Mouse (Mus musculus) 416B (cell line): ENCODE measurements around the gene Lbhd1.

Experiments used
- DNase-seq: peaks from one replicate; pipeline ENCODE4 v3.0.0; 2011; ENCODE audit warnings: low read depth

The Lbhd1 gene

GRCm38 (mm10) chr19:8911810-8912209 is 28.3 kb downstream of the Lbhd1 start:
- DNase-seq: no peak

- DNase-seq: no peak
Measured at GRCm38 (mm10) chr19:8914212-8914611, 30.7 kb downstream of the Lbhd1 start.

- no peak for DNase-seq
Measured at GRCm38 (mm10) chr19:8919000-8919399, 35.5 kb downstream of the Lbhd1 start.

- DNase-seq: no peak
Measured at GRCm38 (mm10) chr19:8919684-8920072, 36.1 kb downstream of the Lbhd1 start.

GRCm38 (mm10) chr19:8920073-8920736 is 36.7 kb downstream of the Lbhd1 start, which contains the start of gene B3gat3:
TSS of gene B3gat3 (plus strand) at chr19:8920374.
- peak; percentile 95 for DNase-seq

GRCm38 (mm10) chr19:8920836-8921291 is 37.3 kb downstream of the Lbhd1 start:
- DNase-seq: peak; percentile 87

- DNase-seq: no peak
Measured at GRCm38 (mm10) chr19:8921741-8922140, 38.2 kb downstream of the Lbhd1 start.

GRCm38 (mm10) chr19:8926766-8927165 is 43.2 kb downstream of the Lbhd1 start:
- DNase-seq: no peak

- DNase-seq: no peak
Measured at GRCm38 (mm10) chr19:8927891-8928525, 44.5 kb downstream of the Lbhd1 start.

- DNase-seq: no peak
Measured at GRCm38 (mm10) chr19:8928689-8929223, 45.2 kb downstream of the Lbhd1 start.

GRCm38 (mm10) chr19:8929224-8930088 is 45.9 kb downstream of the Lbhd1 start, which contains the start of the genes Rom1 and Eml3:
TSS of gene Rom1 (minus strand) at chr19:8929356.
TSS of gene Eml3 (plus strand) at chr19:8929552.
- DNase-seq: peak; percentile 93

- DNase-seq: peak; percentile 41
Measured at GRCm38 (mm10) chr19:8930117-8930516, 46.6 kb downstream of the Lbhd1 start.

- no peak for DNase-seq
Measured at GRCm38 (mm10) chr19:8930771-8931170, 47.2 kb downstream of the Lbhd1 start.

- DNase-seq: no peak
Measured at GRCm38 (mm10) chr19:8936736-8937135, 53.2 kb downstream of the Lbhd1 start.

- DNase-seq: no peak
Measured at GRCm38 (mm10) chr19:8940526-8941133, 57.1 kb downstream of the Lbhd1 start.

- peak; percentile 38 for DNase-seq
Measured at GRCm38 (mm10) chr19:8941136-8941514, 57.6 kb downstream of the Lbhd1 start.

GRCm38 (mm10) chr19:8941515-8942217 is 58.1 kb downstream of the Lbhd1 start, which contains the start of gene Mta2:
TSS of gene Mta2 (plus strand) at chr19:8941875.
- peak; percentile 95 for DNase-seq
